Mouse (Mus musculus): ENCODE data around the gene Bbip1. TPM values are rescaled to one million over a fixed set of nuclear protein-coding genes. Genes with fewer than 3 reads are reported as not detected.

Gene Bbip1
- total and polyA plus RNA-seq, 2 experiments from 2014 or later = 138 to 196 TPM

GRCm38 (mm10) chr19:53890781-53891251, 53.6 kb downstream of the Bbip1 start:
- Histone ChIP-seq H3K27ac (ENCODE audit: low read depth, low read length) (no peak overlapping the region), H3K27me3 (ENCODE audit: insufficient read depth, low read length) (no peaks in the 10 kb centered on the region), H3K4me3 (ENCODE audit: low read depth, low read length) (no peak overlapping the region), H3K4me1 (ENCODE audit: insufficient read depth) (no peaks in the 10 kb centered on the region), H3K9me3 (ENCODE audit: low read length) (no peaks in the 10 kb centered on the region), H3K9ac (no peak overlapping the region), H3K36me3 (ENCODE audit: insufficient read depth) (no peaks in the 10 kb centered on the region), H3K4me2 (ENCODE audit: low read depth) (no peak overlapping the region)
- 69% methylated on average over 5 of the region's 5 CpGs for WGBS
- no peak for TF ChIP-seq CTCF (IDR thresholded peaks at IDR 0.05; ENCODE audit: low read depth)
- ATAC-seq (no peak), DNase-seq (no peak)

DNA sequence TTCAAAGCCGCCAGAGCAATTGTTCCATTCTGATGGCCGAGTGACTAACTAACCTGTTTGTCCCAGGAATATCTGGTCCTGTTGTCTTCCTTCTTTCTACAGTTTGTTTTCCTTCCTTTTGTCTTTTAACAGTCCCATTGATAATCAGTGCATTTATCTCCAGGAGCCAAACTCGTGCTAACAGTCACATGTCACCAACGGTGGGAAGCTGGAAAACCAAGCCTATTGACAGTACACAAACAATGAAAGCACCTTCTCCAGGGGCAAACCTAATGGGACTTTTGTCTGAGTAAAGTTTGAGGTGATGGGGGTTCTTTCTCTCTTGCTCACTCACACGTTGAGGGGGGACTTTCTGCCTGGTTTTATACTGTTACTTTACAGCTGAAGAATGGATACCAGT, 54.2 kb downstream of the Bbip1 start:
- DNase-seq (no peak), ATAC-seq (no peak)
- no peak overlapping the region for H3K4me3 ChIP-seq (ENCODE audit: low read depth, low read length)
- no peak overlapping the region for H3K4me2 ChIP-seq (ENCODE audit: low read depth)
- no peaks in the 10 kb centered on the region for H3K36me3 ChIP-seq (ENCODE audit: insufficient read depth)
- no peak overlapping the region for H3K9ac ChIP-seq
- H3K4me1 ChIP-seq (ENCODE audit: insufficient read depth) = no peaks in the 10 kb centered on the region
- no peaks in the 10 kb centered on the region for H3K9me3 ChIP-seq (ENCODE audit: low read length)
- H3K27ac ChIP-seq (ENCODE audit: low read depth, low read length) = no peak overlapping the region
- WGBS = 55% methylated on average over 5 of the region's 5 CpGs
- TF ChIP-seq CTCF (IDR thresholded peaks at IDR 0.05; ENCODE audit: low read depth) = no peak
- no peaks in the 10 kb centered on the region for H3K27me3 ChIP-seq (ENCODE audit: insufficient read depth, low read length)

GRCm38 (mm10) chr19:53889555-53889954, 54.9 kb downstream of the Bbip1 start:
- DNase-seq (no peak), ATAC-seq (no peak)
- Histone ChIP-seq H3K4me1 (ENCODE audit: insufficient read depth) (no peaks in the 10 kb centered on the region), H3K27me3 (ENCODE audit: insufficient read depth, low read length) (no peaks in the 10 kb centered on the region), H3K36me3 (ENCODE audit: insufficient read depth) (no peaks in the 10 kb centered on the region), H3K9ac (no peak overlapping the region), H3K4me3 (ENCODE audit: low read depth, low read length) (no peak overlapping the region), H3K27ac (ENCODE audit: low read depth, low read length) (no peak overlapping the region), H3K9me3 (ENCODE audit: low read length) (no peaks in the 10 kb centered on the region), H3K4me2 (ENCODE audit: low read depth) (no peak overlapping the region)
- 83% methylated on average over 5 of the region's 5 CpGs for WGBS
- TF ChIP-seq CTCF (IDR thresholded peaks at IDR 0.05; ENCODE audit: low read depth) = no peak

- Histone ChIP-seq H3K27me3 (ENCODE audit: insufficient read depth, low read length) (no peaks in the 10 kb centered on the region), H3K4me3 (ENCODE audit: low read depth, low read length) (no peak overlapping the region), H3K4me2 (ENCODE audit: low read depth) (no peak overlapping the region), H3K36me3 (ENCODE audit: insufficient read depth) (no peaks in the 10 kb centered on the region), H3K9me3 (ENCODE audit: low read length) (no peaks in the 10 kb centered on the region), H3K9ac (no peak overlapping the region), H3K4me1 (ENCODE audit: insufficient read depth) (no peaks in the 10 kb centered on the region), H3K27ac (ENCODE audit: low read depth, low read length) (no peak overlapping the region)
- ATAC-seq (no peak), DNase-seq (no peak)
- WGBS = 83% methylated on average over 9 of the region's 9 CpGs
- no peak for TF ChIP-seq CTCF (IDR thresholded peaks at IDR 0.05; ENCODE audit: low read depth)
Observed at GRCm38 (mm10) chr19:53888331-53888730, 56.1 kb downstream of the Bbip1 start.

DNA sequence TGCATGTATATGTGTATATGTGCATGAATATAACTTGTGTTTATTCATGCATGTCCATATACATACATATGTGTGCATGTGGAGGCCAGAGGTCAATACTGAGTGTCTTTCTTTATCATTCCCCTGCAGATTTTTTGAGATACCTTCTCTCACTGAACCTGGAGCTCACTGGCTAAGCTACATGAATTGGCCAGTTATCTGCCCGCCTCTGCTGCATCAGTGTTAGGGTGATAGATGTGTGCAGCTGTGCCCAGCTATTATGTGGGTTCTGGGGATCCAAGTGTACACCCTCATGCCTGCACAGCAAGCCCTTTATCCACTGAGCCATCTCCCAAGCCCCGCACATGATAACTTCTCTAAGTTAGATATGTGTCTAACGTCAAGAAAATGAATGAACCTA, 56.6 kb downstream of the Bbip1 start:
- no peak overlapping the region for H3K4me3 ChIP-seq (ENCODE audit: low read depth, low read length)
- H3K9ac ChIP-seq = no peak overlapping the region
- no peak overlapping the region for H3K4me2 ChIP-seq (ENCODE audit: low read depth)
- DNase-seq = no peak
- 83% methylated on average over 3 of the region's 3 CpGs for WGBS
- H3K9me3 ChIP-seq (ENCODE audit: low read length) = no peaks in the 10 kb centered on the region
- H3K27me3 ChIP-seq (ENCODE audit: insufficient read depth, low read length) = no peaks in the 10 kb centered on the region
- no peak for ATAC-seq
- H3K27ac ChIP-seq (ENCODE audit: low read depth, low read length) = no peak overlapping the region
- no peaks in the 10 kb centered on the region for H3K4me1 ChIP-seq (ENCODE audit: insufficient read depth)
- H3K36me3 ChIP-seq (ENCODE audit: insufficient read depth) = no peaks in the 10 kb centered on the region
- no peak for TF ChIP-seq CTCF (IDR thresholded peaks at IDR 0.05; ENCODE audit: low read depth)

DNA sequence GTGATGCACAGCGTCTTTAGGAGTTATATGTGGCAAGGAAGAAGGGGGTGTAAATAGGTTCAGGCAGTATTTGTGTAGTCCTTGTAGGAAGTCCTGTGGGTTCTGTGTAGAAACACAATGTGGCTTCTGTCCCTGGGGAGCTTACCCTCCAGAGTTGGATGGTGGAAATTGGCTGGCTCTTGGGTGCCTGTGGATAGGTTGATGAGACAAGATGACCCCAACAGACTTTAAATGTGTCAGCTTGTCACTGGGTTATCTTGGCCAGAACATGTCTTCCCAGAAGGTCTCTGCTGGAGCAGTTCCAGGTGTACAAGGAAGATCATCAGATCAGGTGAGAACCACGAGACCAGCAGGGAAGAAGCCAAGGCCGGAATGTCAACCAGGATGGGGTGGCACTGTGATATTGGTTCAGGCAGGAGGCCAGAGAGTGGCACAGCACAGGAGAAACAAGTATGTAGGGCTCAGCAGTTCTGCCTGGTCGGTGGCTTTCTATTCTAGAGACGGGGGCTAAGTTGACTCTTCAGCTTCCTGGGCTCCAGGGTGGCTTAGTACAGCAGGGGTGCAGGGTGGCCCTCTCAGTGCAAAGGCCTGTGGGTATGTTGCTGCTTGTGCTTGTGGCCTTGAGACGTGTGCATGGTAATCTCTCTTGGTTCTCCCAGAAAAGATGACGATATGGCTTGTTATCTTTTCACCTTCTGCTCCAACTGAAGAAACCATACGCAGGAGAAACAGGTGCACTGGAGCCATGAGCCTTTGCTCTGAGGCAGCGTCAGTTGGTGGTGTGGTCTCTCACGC, 57.7 kb downstream of the Bbip1 start:
- DNase-seq (no peak), ATAC-seq (no peak)
- no peak for TF ChIP-seq CTCF (IDR thresholded peaks at IDR 0.05; ENCODE audit: low read depth)
- H3K27ac ChIP-seq (ENCODE audit: low read depth, low read length) = no peak overlapping the region
- no peak overlapping the region for H3K9ac ChIP-seq
- H3K4me2 ChIP-seq (ENCODE audit: low read depth) = no peak overlapping the region
- no peaks in the 10 kb centered on the region for H3K36me3 ChIP-seq (ENCODE audit: insufficient read depth)
- H3K4me3 ChIP-seq (ENCODE audit: low read depth, low read length) = no peak overlapping the region
- WGBS = 95% methylated on average over 10 of the region's 10 CpGs
- no peaks in the 10 kb centered on the region for H3K27me3 ChIP-seq (ENCODE audit: insufficient read depth, low read length)
- H3K4me1 ChIP-seq (ENCODE audit: insufficient read depth) = no peaks in the 10 kb centered on the region
- H3K9me3 ChIP-seq (ENCODE audit: low read length) = no peaks in the 10 kb centered on the region

GRCm38 (mm10) chr19:53885450-53885849, 59.0 kb downstream of the Bbip1 start:
- no peak for TF ChIP-seq CTCF (IDR thresholded peaks at IDR 0.05; ENCODE audit: low read depth)
- Histone ChIP-seq H3K9me3 (ENCODE audit: low read length) (no peaks in the 10 kb centered on the region), H3K27ac (ENCODE audit: low read depth, low read length) (no peak overlapping the region), H3K9ac (no peak overlapping the region), H3K27me3 (ENCODE audit: insufficient read depth, low read length) (no peaks in the 10 kb centered on the region), H3K4me1 (ENCODE audit: insufficient read depth) (no peaks in the 10 kb centered on the region), H3K4me3 (ENCODE audit: low read depth, low read length) (no peak overlapping the region), H3K4me2 (ENCODE audit: low read depth) (no peak overlapping the region), H3K36me3 (ENCODE audit: insufficient read depth) (no peaks in the 10 kb centered on the region)
- no peak for DNase-seq
- ATAC-seq = no peak
- WGBS = 11% methylated on average over 10 of the region's 10 CpGs
